ENCODE assay signal across 8 mouse cellular contexts in genomic region chr10:56377966-56378647, GRCm38 (mm10). TPM values are rescaled to one million over a fixed set of nuclear protein-coding genes. Genes with fewer than 3 reads are reported as not detected.
A peak's percentile ranks its signal among the peaks of the same experiment; 100 is the strongest.
DNase-seq lines count a peak whose midpoint lies in the region; ATAC-seq lines count a peak whose summit lies in the region.

No protein-coding gene starts in this region.

- H3K27me3 ChIP-seq in heart, embryonic 10.5 days (ENCODE audit: insufficient read depth, poor library complexity, severe bottlenecking), result no peaks in the 10 kb centered on the region
- no peaks in the 10 kb centered on the region for H3K27me3 ChIP-seq in embryonic facial prominence, embryonic 14.5 days (replicated peaks; ENCODE audit: control insufficient read depth, insufficient read depth, low read length)
- peaks cover 15% of the 10 kb centered on the region for H3K27me3 ChIP-seq in hindbrain, embryonic 15.5 days
- H3K27me3 ChIP-seq in liver, embryonic 15.5 days, result peaks cover 30% of the 10 kb centered on the region
- H3K27me3 ChIP-seq in neural tube, embryonic 15.5 days (replicated peaks), result peaks cover 15% of the 10 kb centered on the region

- peaks cover 2% of the 10 kb centered on the region; the same call in 1 of the 2 replicates for H3K36me3 ChIP-seq in heart, embryonic 10.5 days
- H3K36me3 ChIP-seq in embryonic facial prominence, embryonic 14.5 days (ENCODE audit: control insufficient read depth, insufficient read depth, low read length), result peaks cover 4% of the 10 kb centered on the region; the same call in 1 of the 2 replicates
- H3K36me3 ChIP-seq in hindbrain, embryonic 15.5 days, result no peaks in the 10 kb centered on the region
- no peaks in the 10 kb centered on the region for H3K36me3 ChIP-seq in liver, embryonic 15.5 days (replicated peaks)
- no peaks in the 10 kb centered on the region for H3K36me3 ChIP-seq in neural tube, embryonic 15.5 days

- peaks cover 15% of the 10 kb centered on the region for H3K4me1 ChIP-seq in heart, embryonic 10.5 days
- peaks cover 23% of the 10 kb centered on the region for H3K4me1 ChIP-seq in embryonic facial prominence, embryonic 14.5 days (ENCODE audit: control insufficient read depth, insufficient read depth, low read length)
- peaks cover 27% of the 10 kb centered on the region for H3K4me1 ChIP-seq in hindbrain, embryonic 15.5 days (replicated peaks)
- peaks cover 20% of the 10 kb centered on the region for H3K4me1 ChIP-seq in liver, embryonic 15.5 days (replicated peaks)
- H3K4me1 ChIP-seq in neural tube, embryonic 15.5 days, result peaks cover 29% of the 10 kb centered on the region

- peak overlapping the region; percentile 76 for H3K4me2 ChIP-seq in embryonic facial prominence, embryonic 14.5 days (ENCODE audit: low read depth, low read length)
- H3K4me2 ChIP-seq in hindbrain, embryonic 15.5 days, result peak overlapping the region; percentile 94
- peak overlapping the region; percentile 70 for H3K4me2 ChIP-seq in liver, embryonic 15.5 days
- H3K4me2 ChIP-seq in neural tube, embryonic 15.5 days, result peak overlapping the region; percentile 90

- peak overlapping the region; percentile 95 for H3K27ac ChIP-seq in heart, embryonic 10.5 days
- H3K27ac ChIP-seq in embryonic facial prominence, embryonic 14.5 days (replicated peaks; ENCODE audit: low read depth, low read length), result peak overlapping the region; percentile 94
- peak overlapping the region; percentile 75 for H3K27ac ChIP-seq in hindbrain, embryonic 15.5 days (replicated peaks)
- no peak overlapping the region for H3K27ac ChIP-seq in liver, embryonic 15.5 days (replicated peaks)
- peak overlapping the region; percentile 77 for H3K27ac ChIP-seq in neural tube, embryonic 15.5 days (replicated peaks)

- ATAC-seq in embryonic facial prominence, embryonic 14.5 days (ENCODE audit: low read depth), result peak; percentile 23
- peak; percentile 65 for ATAC-seq in hindbrain, embryonic 15.5 days (ENCODE audit: low FRiP score, low read depth)
- ATAC-seq in liver, embryonic 15.5 days (ENCODE audit: insufficient read depth), result no peak
- peak; percentile 57 for ATAC-seq in neural tube, embryonic 15.5 days (ENCODE audit: low FRiP score)

- H3K4me3 ChIP-seq in heart, embryonic 10.5 days, result peak overlapping the region; percentile 81
- peak overlapping the region; percentile 71 for H3K4me3 ChIP-seq in embryonic facial prominence, embryonic 14.5 days (ENCODE audit: low read depth, low read length)
- H3K4me3 ChIP-seq in hindbrain, embryonic 15.5 days, result peak overlapping the region; percentile 55
- H3K4me3 ChIP-seq in liver, embryonic 15.5 days (replicated peaks), result peak overlapping the region; percentile 50
- peak overlapping the region; percentile 55 for H3K4me3 ChIP-seq in neural tube, embryonic 15.5 days (replicated peaks)

- no peaks in the 10 kb centered on the region for H3K9me3 ChIP-seq in heart, embryonic 10.5 days
- H3K9me3 ChIP-seq in embryonic facial prominence, embryonic 14.5 days (ENCODE audit: control insufficient read depth, low read length), result no peaks in the 10 kb centered on the region
- no peaks in the 10 kb centered on the region for H3K9me3 ChIP-seq in hindbrain, embryonic 15.5 days
- no peaks in the 10 kb centered on the region for H3K9me3 ChIP-seq in liver, embryonic 15.5 days (replicated peaks)
- H3K9me3 ChIP-seq in neural tube, embryonic 15.5 days (replicated peaks), result no peaks in the 10 kb centered on the region

- DNase-seq in heart, embryonic 10.5 days (ENCODE audit: low spot score), result no peak
- no peak for DNase-seq in heart, adult 8-10 months (ENCODE audit: low spot score)
- DNase-seq in Muller cell, postnatal 12 days (ENCODE audit: inconsistent ontology term), result peak; percentile 57
- DNase-seq in embryonic facial prominence, embryonic 14.5 days (ENCODE audit: low spot score), result peak; percentile 83
- no peak for DNase-seq in T-cell, adult 2 months (ENCODE audit: low spot score)

- H3K9ac ChIP-seq in embryonic facial prominence, embryonic 14.5 days (ENCODE audit: low read depth, low read length), result peak overlapping the region; percentile 87
- H3K9ac ChIP-seq in hindbrain, embryonic 15.5 days, result peak overlapping the region; percentile 57
- no peak overlapping the region for H3K9ac ChIP-seq in liver, embryonic 15.5 days
- H3K9ac ChIP-seq in neural tube, embryonic 15.5 days (replicated peaks), result peak overlapping the region; percentile 57

- WGBS in heart, embryonic 10.5 days, result under 1% methylated on average over 25 of the region's 25 CpGs
- under 1% methylated on average over 25 of the region's 25 CpGs for WGBS in embryonic facial prominence, embryonic 14.5 days
- under 1% methylated on average over 25 of the region's 25 CpGs for WGBS in hindbrain, embryonic 15.5 days
- WGBS in liver, embryonic 15.5 days (ENCODE audit: insufficient replicate concordance), result under 1% methylated on average over 25 of the region's 25 CpGs
- WGBS in neural tube, embryonic 15.5 days, result under 1% methylated on average over 25 of the region's 25 CpGs

RNA-seq across cellular contexts. Expression of gene Gja1, which starts 1.0 kb away (rescaled TPM):
- polyA plus RNA-seq in heart, embryonic 10.5 days (2016; fragmentation: Nextera tagmentation; extraction: Ambion mirVana), result 141 and 251 TPM in 2 replicates
- 100 to 1,000 TPM; 354 to 461 (median 382) TPM for total RNA-seq in heart, adult 8-10 months (2022)
- polyA plus RNA-seq in embryonic facial prominence, embryonic 14.5 days (2014; fragmentation: Nextera tagmentation; extraction: Ambion mirVana), result 289 and 351 TPM in 2 replicates
- polyA plus RNA-seq in hindbrain, embryonic 15.5 days (2015; fragmentation: Nextera tagmentation; extraction: Ambion mirVana), result 103 and 128 TPM in 2 replicates
- 4.3 TPM in 2 replicates for polyA plus RNA-seq in liver, embryonic 15.5 days (2015; fragmentation: Nextera tagmentation; extraction: Ambion mirVana)
- 75.2 and 80.3 TPM in 2 replicates for polyA plus RNA-seq in neural tube, embryonic 15.5 days (2015; fragmentation: Nextera tagmentation; extraction: Ambion mirVana)

Comparison
In these comparisons a context has a peak if more than half of its experiments do, and no peak if none do; other contexts are left out.
1. DNase-seq: peak in Muller cell, postnatal 12 days (single experiment) and embryonic facial prominence, embryonic 14.5 days (single experiment); none in heart, embryonic 10.5 days (single experiment), heart, adult 8-10 months (single experiment) and T-cell, adult 2 months (single experiment).
2. RNA of gene Gja1, which starts 1.0 kb away (polyA plus RNA-seq): 289 to 351 TPM in embryonic facial prominence, embryonic 14.5 days, 141 to 251 TPM in heart, embryonic 10.5 days, 103 to 128 TPM in hindbrain, embryonic 15.5 days and 75.2 to 80.3 TPM in neural tube, embryonic 15.5 days; 4.3 TPM in liver, embryonic 15.5 days; every median in the first group is over 10 times any median in the second.
3. Peak in every context shown above with its lines, with median percentiles within 50 percentile points of each other: H3K4me3 ChIP-seq and H3K4me2 ChIP-seq.